ENCODE assay signal across 21 mouse cellular contexts in genomic region chr17:7210648-7211047, GRCm38 (mm10). TPM values are rescaled to one million over a fixed set of nuclear protein-coding genes. Genes with fewer than 3 reads are reported as not detected.
DNase-seq lines count a peak whose midpoint lies in the region; ATAC-seq and TF ChIP-seq lines count a peak whose summit lies in the region.
"Had no signal": no experiment of that assay in that cellular context is flagged by ENCODE, and none has a peak within 500 bp of the region (broad histone marks: within the 10 kb centered on the region; RNA-seq: fewer than 3 reads in every experiment).

No protein-coding gene starts in this region.

- 76% methylated on average over 11 of the region's 11 CpGs for WGBS in heart, embryonic 10.5 days
- WGBS in forebrain, embryonic 15.5 days, result 30% methylated on average over 11 of the region's 11 CpGs
- 40% methylated on average over 11 of the region's 11 CpGs for WGBS in hindbrain, postnatal 0 days
- 79% methylated on average over 11 of the region's 11 CpGs for WGBS in kidney, adult 2 months

- intact Hi-C loops in left cerebral cortex, postnatal 25 days (cut with DNase I), result no loop called here

- DNase-seq in heart, embryonic 10.5 days (ENCODE audit: low spot score), result no peak
- no peak for DNase-seq in heart, postnatal 4 days
- DNase-seq in embryo, embryonic 11 days, result peak; percentile 38
- peak; percentile 20 for DNase-seq in hindbrain, postnatal 0 days (ENCODE audit: low spot score)
- no peak for DNase-seq in left cerebral cortex, postnatal 25 days (ENCODE audit: low spot score in 2 of 2)
- DNase-seq in kidney, adult 2 months, result no peak
- DNase-seq: cerebellum, adult 11 months; cerebellum, postnatal 25 days; gastrocnemius, postnatal 10 days; heart, postnatal 10 days; layer of hippocampus, postnatal 36 days; lung, embryonic 14.5 days; right cerebral cortex, postnatal 4 days; thymus, postnatal 25 days had no signal

- H3K9ac ChIP-seq in forebrain, embryonic 15.5 days (replicated peaks), result no peak overlapping the region
- H3K9ac ChIP-seq in hindbrain, postnatal 0 days (replicated peaks; ENCODE audit: low read length), result no peak overlapping the region
- H3K9ac ChIP-seq: intestine, embryonic 15.5 days; liver, embryonic 12.5 days; lung, embryonic 14.5 days; midbrain, embryonic 12.5 days; neural tube, embryonic 12.5 days had no signal

- peak overlapping the region; percentile 44; the same call in 1 of the 2 replicates for H3K27ac ChIP-seq in heart, embryonic 10.5 days
- no peak overlapping the region; the same call in 1 of the 2 replicates for H3K27ac ChIP-seq in forebrain, embryonic 15.5 days (replicated peaks)
- H3K27ac ChIP-seq in hindbrain, postnatal 0 days, result 0 out of 2 replicates have a peak overlapping the region, but pooled peaks have one; percentile 20
- no peak overlapping the region for H3K27ac ChIP-seq in kidney, adult 2 months (ENCODE audit: insufficient read depth, low read depth, low read length)
- H3K27ac ChIP-seq: intestine, embryonic 15.5 days; limb, embryonic 10.5 days; liver, embryonic 12.5 days; midbrain, embryonic 12.5 days; neural tube, embryonic 12.5 days had no signal

- H3K4me1 ChIP-seq in heart, embryonic 10.5 days, result peaks cover 59% of the 10 kb centered on the region
- peaks cover 19% of the 10 kb centered on the region for H3K4me1 ChIP-seq in forebrain, embryonic 15.5 days
- peaks cover 3% of the 10 kb centered on the region for H3K4me1 ChIP-seq in hindbrain, postnatal 0 days (ENCODE audit: insufficient read depth, low read length)
- H3K4me1 ChIP-seq in kidney, adult 2 months (ENCODE audit: control insufficient read depth, insufficient read depth, low read length), result no peaks in the 10 kb centered on the region
- H3K4me1 ChIP-seq: liver, embryonic 12.5 days had no signal

- peak; percentile 64; the same call in 1 of the 2 replicates for ATAC-seq in forebrain, embryonic 15.5 days (replicated peaks)
- peak; percentile 58 for ATAC-seq in hindbrain, postnatal 0 days
- no peak for ATAC-seq in megakaryocyte, adult 5-6 weeks (ENCODE audit: poor library complexity, severe bottlenecking)
- ATAC-seq: intestine, embryonic 15.5 days; liver, embryonic 12.5 days had no signal

- no peak overlapping the region for H3K4me2 ChIP-seq in forebrain, embryonic 15.5 days (replicated peaks)
- H3K4me2 ChIP-seq in hindbrain, postnatal 0 days (ENCODE audit: low read depth, low read length), result no peak overlapping the region
- H3K4me2 ChIP-seq: intestine, embryonic 15.5 days; liver, embryonic 12.5 days; lung, embryonic 14.5 days; midbrain, embryonic 12.5 days; neural tube, embryonic 12.5 days had no signal

- H3K36me3 ChIP-seq in heart, embryonic 10.5 days, result peaks cover 6% of the 10 kb centered on the region; the same call in 1 of the 2 replicates
- no peaks in the 10 kb centered on the region for H3K36me3 ChIP-seq in forebrain, embryonic 15.5 days
- no peaks in the 10 kb centered on the region for H3K36me3 ChIP-seq in hindbrain, postnatal 0 days (ENCODE audit: insufficient read depth, low read length)
- no peaks in the 10 kb centered on the region for H3K36me3 ChIP-seq in kidney, adult 2 months (ENCODE audit: control insufficient read depth, insufficient read depth, low read length)
- H3K36me3 ChIP-seq: intestine, embryonic 15.5 days; limb, embryonic 10.5 days; liver, embryonic 12.5 days; midbrain, embryonic 12.5 days; neural tube, embryonic 12.5 days had no signal

- H3K9me3 ChIP-seq in heart, embryonic 10.5 days, result no peaks in the 10 kb centered on the region
- no peaks in the 10 kb centered on the region for H3K9me3 ChIP-seq in forebrain, embryonic 15.5 days
- H3K9me3 ChIP-seq in hindbrain, postnatal 0 days (ENCODE audit: low read length), result no peaks in the 10 kb centered on the region
- H3K9me3 ChIP-seq: intestine, embryonic 15.5 days; limb, embryonic 10.5 days; liver, embryonic 12.5 days; midbrain, embryonic 12.5 days; neural tube, embryonic 12.5 days had no signal

- no peak for TF ChIP-seq POLR2A in kidney, adult 2 months (IDR thresholded peaks at IDR 0.05; ENCODE audit: low read depth, low read length)

- no peaks in the 10 kb centered on the region for H3K27me3 ChIP-seq in heart, embryonic 10.5 days (ENCODE audit: insufficient read depth, poor library complexity, severe bottlenecking)
- no peaks in the 10 kb centered on the region for H3K27me3 ChIP-seq in forebrain, embryonic 15.5 days
- H3K27me3 ChIP-seq in hindbrain, postnatal 0 days (ENCODE audit: insufficient read depth, low read length), result no peaks in the 10 kb centered on the region
- no peaks in the 10 kb centered on the region for H3K27me3 ChIP-seq in kidney, adult 2 months (replicated peaks; ENCODE audit: control insufficient read depth, insufficient read depth, low read length)
- H3K27me3 ChIP-seq: intestine, embryonic 15.5 days; liver, embryonic 12.5 days; midbrain, embryonic 12.5 days; neural tube, embryonic 12.5 days had no signal

- H3K4me3 ChIP-seq in heart, embryonic 10.5 days, result no peak overlapping the region
- no peak overlapping the region for H3K4me3 ChIP-seq in forebrain, embryonic 15.5 days
- H3K4me3 ChIP-seq in hindbrain, postnatal 0 days (ENCODE audit: low read length), result no peak overlapping the region
- no peak overlapping the region for H3K4me3 ChIP-seq in kidney, adult 2 months (ENCODE audit: insufficient read depth, low read depth, low read length)
- H3K4me3 ChIP-seq: intestine, embryonic 15.5 days; limb, embryonic 10.5 days; liver, embryonic 12.5 days; midbrain, embryonic 12.5 days; neural tube, embryonic 12.5 days had no signal

- no peak for TF ChIP-seq CTCF in hindbrain, postnatal 0 days (IDR thresholded peaks at IDR 0.05; ENCODE audit: low read depth)
- TF ChIP-seq CTCF in kidney, adult 2 months (conservative IDR thresholded peaks at IDR 0.05; ENCODE audit: insufficient read depth, insufficient read length, low read depth, low read length), result no peak

RNA-seq across cellular contexts. Expression of gene Rps6ka2, which starts 40.7 kb away (rescaled TPM):
- 50.1 and 70.3 TPM in 2 replicates for polyA plus RNA-seq in heart, embryonic 10.5 days (2016; fragmentation: Nextera tagmentation; extraction: Ambion mirVana)
- 10 to 100 TPM; 26.2 to 31.1 TPM for total RNA-seq in heart, postnatal 4 days (2021)
- 23.0 and 25.0 TPM in 2 replicates for polyA plus RNA-seq in forebrain, embryonic 15.5 days (2015; fragmentation: Nextera tagmentation; extraction: Ambion mirVana)
- 32.7 and 38.9 TPM in 2 replicates for total RNA-seq in hindbrain, postnatal 0 days (2014; rRNA removed)
- 14.0 and 15.4 TPM in 2 replicates for polyA plus RNA-seq in hindbrain, postnatal 0 days (2015; fragmentation: Nextera tagmentation; extraction: Ambion mirVana)
- total RNA-seq in left cerebral cortex, postnatal 25 days (2021), result 10 to 100 TPM; 57.1 to 59.2 TPM
- 5.3 and 5.5 TPM in 2 replicates for polyA plus RNA-seq in kidney, adult 2 months (2012; rRNA removed)
- 5.6 and 6.7 TPM in 2 replicates for total RNA-seq in megakaryocyte, adult 5-6 weeks (2015)
- 5.5 and 6.5 TPM in 2 replicates for total RNA-seq in megakaryocyte, adult 5-6 weeks (2017)

Comparison
In these comparisons a context has a peak if more than half of its experiments do, and no peak if none do; other contexts are left out.
1. DNase-seq: peak in embryo, embryonic 11 days (single experiment) and hindbrain, postnatal 0 days (single experiment); none in heart, embryonic 10.5 days (single experiment), heart, postnatal 4 days (single experiment), left cerebral cortex, postnatal 25 days (0 of 2) and kidney, adult 2 months (single experiment).
2. H3K27ac ChIP-seq: peak in heart, embryonic 10.5 days (single experiment) and hindbrain, postnatal 0 days (single experiment); none in forebrain, embryonic 15.5 days (single experiment) and kidney, adult 2 months (single experiment).